Mouse (Mus musculus): ENCODE results near the gene Tasp1. TPM values are rescaled to one million over a fixed set of nuclear protein-coding genes. Genes with fewer than 3 reads are reported as not detected.

The Tasp1 gene
- 139 TPM for polyA plus RNA-seq (2017; shearing (Covaris generic))

GRCm38 (mm10) chr2:140066353-140067314 lies at the start of gene Tasp1:
Gene Tasp1, minus strand, starts transcription at chr2:140066805.

Other genes starting within 250 kb of the Tasp1 start
- gene Gm17374, start 85.2 kb upstream of the Tasp1 start, polyA plus RNA-seq (2017; shearing (Covaris generic)), result not detected
- 20.2 TPM for gene Esf1, start 103.8 kb upstream of the Tasp1 start, polyA plus RNA-seq (2017; shearing (Covaris generic))
- gene Ndufaf5, start 103.8 kb upstream of the Tasp1 start, polyA plus RNA-seq (2017; shearing (Covaris generic)), result 23.1 TPM